22 mouse cellular contexts compared by ENCODE assay signal in genomic region chr7:35003171-35003737, GRCm38 (mm10). TPM values are rescaled to one million over a fixed set of nuclear protein-coding genes. Genes with fewer than 3 reads are reported as not detected.
DNase-seq lines count a peak whose midpoint lies in the region; ATAC-seq and TF ChIP-seq lines count a peak whose summit lies in the region.
"Had no signal": no experiment of that assay in that cellular context is flagged by ENCODE, and none has a peak within 500 bp of the region (broad histone marks: within the 10 kb centered on the region; RNA-seq: fewer than 3 reads in every experiment).

No protein-coding gene starts in this region.

- H3K4me2 ChIP-seq in hindbrain, embryonic 13.5 days, result no peak overlapping the region
- H3K4me2 ChIP-seq in lung, embryonic 16.5 days (ENCODE audit: low read depth, low read length), result no peak overlapping the region
- no peak overlapping the region for H3K4me2 ChIP-seq in lung, postnatal 0 days (replicated peaks; ENCODE audit: low read depth, low read length)
- no peak overlapping the region for H3K4me2 ChIP-seq in kidney, embryonic 16.5 days (replicated peaks; ENCODE audit: low read depth, low read length)
- H3K4me2 ChIP-seq: embryonic facial prominence, embryonic 12.5 days; heart, embryonic 15.5 days had no signal

- H3K4me3 ChIP-seq in hindbrain, embryonic 10.5 days, result no peak overlapping the region
- H3K4me3 ChIP-seq in hindbrain, embryonic 13.5 days, result no peak overlapping the region
- H3K4me3 ChIP-seq in lung, embryonic 16.5 days (ENCODE audit: low read length), result no peak overlapping the region
- no peak overlapping the region for H3K4me3 ChIP-seq in lung, adult 2 months (replicated peaks; ENCODE audit: extremely low read depth, low read depth, low read length)
- H3K4me3 ChIP-seq in lung, postnatal 0 days (ENCODE audit: low read depth, low read length), result no peak overlapping the region
- H3K4me3 ChIP-seq in kidney, embryonic 16.5 days (ENCODE audit: low read length), result no peak overlapping the region
- H3K4me3 ChIP-seq: embryonic facial prominence, embryonic 12.5 days; erythroblast, embryonic 14.5 days; heart, adult 2 months; heart, embryonic 15.5 days; layer of hippocampus, adult 2 months had no signal

- H3K4me1 ChIP-seq in hindbrain, embryonic 10.5 days (replicated peaks), result peaks cover 32% of the 10 kb centered on the region
- H3K4me1 ChIP-seq in hindbrain, embryonic 13.5 days (replicated peaks), result peaks cover 26% of the 10 kb centered on the region
- H3K4me1 ChIP-seq in lung, embryonic 16.5 days (replicated peaks; ENCODE audit: control insufficient read depth, insufficient read depth, low read length), result no peaks in the 10 kb centered on the region
- H3K4me1 ChIP-seq in lung, adult 2 months (ENCODE audit: control insufficient read depth, insufficient read depth, low read length), result no peaks in the 10 kb centered on the region
- no peaks in the 10 kb centered on the region for H3K4me1 ChIP-seq in lung, postnatal 0 days (ENCODE audit: insufficient read depth, low read depth, low read length)
- no peaks in the 10 kb centered on the region; the same call in 1 of the 2 replicates for H3K4me1 ChIP-seq in kidney, embryonic 16.5 days (ENCODE audit: insufficient read depth, low read length)

- 85% methylated on average over 7 of the region's 7 CpGs for WGBS in hindbrain, embryonic 10.5 days
- WGBS in hindbrain, embryonic 13.5 days, result 70% methylated on average over 7 of the region's 7 CpGs
- 61% methylated on average over 7 of the region's 7 CpGs for WGBS in lung, embryonic 16.5 days
- 75% methylated on average over 7 of the region's 7 CpGs for WGBS in lung, adult 2 months
- 55% methylated on average over 7 of the region's 7 CpGs for WGBS in lung, postnatal 0 days
- WGBS in kidney, embryonic 16.5 days, result 81% methylated on average over 7 of the region's 7 CpGs

- H3K36me3 ChIP-seq in hindbrain, embryonic 10.5 days, result no peaks in the 10 kb centered on the region
- no peaks in the 10 kb centered on the region for H3K36me3 ChIP-seq in hindbrain, embryonic 13.5 days
- no peaks in the 10 kb centered on the region for H3K36me3 ChIP-seq in lung, embryonic 16.5 days (ENCODE audit: control insufficient read depth, insufficient read depth, low read length)
- H3K36me3 ChIP-seq in lung, postnatal 0 days (ENCODE audit: insufficient read depth, low read length), result no peaks in the 10 kb centered on the region
- H3K36me3 ChIP-seq in kidney, embryonic 16.5 days (ENCODE audit: insufficient read depth, low read length), result peaks cover 3% of the 10 kb centered on the region; the same call in 1 of the 2 replicates
- H3K36me3 ChIP-seq: embryonic facial prominence, embryonic 12.5 days; heart, embryonic 15.5 days had no signal

- no peak for ATAC-seq in hindbrain, embryonic 13.5 days (ENCODE audit: low FRiP score)
- peak; percentile 82 for ATAC-seq in lung, embryonic 16.5 days (ENCODE audit: low read depth)
- peak; percentile 93 for ATAC-seq in lung, postnatal 0 days
- ATAC-seq in kidney, embryonic 16.5 days (ENCODE audit: low FRiP score, low TSS enrichment), result no peak
- ATAC-seq: intestine, embryonic 16.5 days had no signal

- TF ChIP-seq CTCF in lung, adult 2 months (IDR thresholded peaks at IDR 0.05; ENCODE audit: insufficient read depth, low read length), result no peak
- TF ChIP-seq CTCF in brain, embryonic 14.5 days (IDR thresholded peaks at IDR 0.05; ENCODE audit: borderline replicate concordance, extremely low read depth, insufficient read depth, insufficient read length), result no peak
- no peak for TF ChIP-seq CTCF in lung, postnatal 0 days (IDR thresholded peaks at IDR 0.05)

- no peaks in the 10 kb centered on the region for H3K9me3 ChIP-seq in hindbrain, embryonic 10.5 days
- H3K9me3 ChIP-seq in hindbrain, embryonic 13.5 days, result no peaks in the 10 kb centered on the region
- no peaks in the 10 kb centered on the region for H3K9me3 ChIP-seq in lung, embryonic 16.5 days (ENCODE audit: control insufficient read depth, low read length)
- H3K9me3 ChIP-seq in lung, postnatal 0 days (ENCODE audit: low read length), result no peaks in the 10 kb centered on the region
- H3K9me3 ChIP-seq in kidney, embryonic 16.5 days (ENCODE audit: low read length), result no peaks in the 10 kb centered on the region
- H3K9me3 ChIP-seq: heart, embryonic 15.5 days had no signal

- H3K27me3 ChIP-seq in hindbrain, embryonic 10.5 days (ENCODE audit: insufficient read depth, poor library complexity, severe bottlenecking), result no peaks in the 10 kb centered on the region
- no peaks in the 10 kb centered on the region for H3K27me3 ChIP-seq in hindbrain, embryonic 13.5 days
- H3K27me3 ChIP-seq in lung, embryonic 16.5 days (ENCODE audit: control insufficient read depth, insufficient read depth, low read depth, low read length), result no peaks in the 10 kb centered on the region
- no peaks in the 10 kb centered on the region for H3K27me3 ChIP-seq in lung, postnatal 0 days (replicated peaks; ENCODE audit: insufficient read depth, low read length)
- no peaks in the 10 kb centered on the region for H3K27me3 ChIP-seq in kidney, embryonic 16.5 days (ENCODE audit: insufficient read depth, low read length)
- H3K27me3 ChIP-seq: CH12.LX; embryonic facial prominence, embryonic 12.5 days; heart, embryonic 15.5 days had no signal

- no peak for TF ChIP-seq POLR2A in lung, adult 2 months (IDR thresholded peaks at IDR 0.05; ENCODE audit: borderline replicate concordance, extremely low read depth, low read depth, low read length)
- TF ChIP-seq POLR2A in brain, embryonic 14.5 days (IDR thresholded peaks at IDR 0.05; ENCODE audit: borderline replicate concordance, extremely low read depth, insufficient read depth, insufficient read length, poor library complexity, severe bottlenecking), result no peak

- no peak overlapping the region for H3K9ac ChIP-seq in hindbrain, embryonic 13.5 days
- H3K9ac ChIP-seq in lung, embryonic 16.5 days (ENCODE audit: low read length), result no peak overlapping the region
- H3K9ac ChIP-seq in lung, postnatal 0 days (replicated peaks; ENCODE audit: low read depth), result no peak overlapping the region
- H3K9ac ChIP-seq in kidney, embryonic 16.5 days (replicated peaks; ENCODE audit: low read length), result no peak overlapping the region
- H3K9ac ChIP-seq: embryonic facial prominence, embryonic 12.5 days; heart, embryonic 15.5 days; liver, embryonic 14.5 days had no signal

- DNase-seq in hindbrain, embryonic 10.5 days (ENCODE audit: low spot score), result no peak
- DNase-seq in lung, adult 2 months, result no peak
- DNase-seq in brain, embryonic 14.5 days (ENCODE audit: low read depth), result peak; percentile 60
- peak; percentile 71 for DNase-seq in lung, postnatal 0 days (ENCODE audit: low spot score)
- DNase-seq: adrenal gland, postnatal 14 days; cerebellum, adult 11 months; gastrocnemius, postnatal 10 days; heart, adult 2 months; kidney, postnatal 10 days; layer of hippocampus, postnatal 36 days; right cerebral cortex, postnatal 25 days; thymus, postnatal 4 days had no signal

- TF ChIP-seq EP300 in lung, postnatal 0 days (IDR thresholded peaks at IDR 0.05), result no peak

- H3K27ac ChIP-seq in hindbrain, embryonic 10.5 days, result peak overlapping the region; percentile 46; the same call in 1 of the 2 replicates
- no peak overlapping the region for H3K27ac ChIP-seq in hindbrain, embryonic 13.5 days
- no peak overlapping the region for H3K27ac ChIP-seq in lung, embryonic 16.5 days (ENCODE audit: low read length)
- H3K27ac ChIP-seq in lung, postnatal 0 days (ENCODE audit: low read length), result no peak overlapping the region
- no peak overlapping the region for H3K27ac ChIP-seq in kidney, embryonic 16.5 days (ENCODE audit: low read length)
- H3K27ac ChIP-seq: embryonic facial prominence, embryonic 12.5 days; heart, adult 2 months; heart, embryonic 15.5 days; layer of hippocampus, adult 2 months; liver, embryonic 14.5 days had no signal

RNA-seq across cellular contexts. Expression of gene Cebpg, which starts 53.1 kb away (rescaled TPM):
- polyA plus RNA-seq in hindbrain, embryonic 10.5 days (2016; fragmentation: Nextera tagmentation; extraction: Ambion mirVana), result 36.5 and 44.6 TPM in 2 replicates
- polyA plus RNA-seq in hindbrain, embryonic 13.5 days (2015; fragmentation: Nextera tagmentation; extraction: Ambion mirVana), result 38.6 and 41.4 TPM in 2 replicates
- polyA plus RNA-seq in lung, embryonic 16.5 days (2015; fragmentation: Nextera tagmentation; extraction: Ambion mirVana), result 37.5 and 38.7 TPM in 2 replicates
- polyA plus RNA-seq in lung, adult 2 months (2012; rRNA removed), result 10.3 and 13.5 TPM in 2 replicates
- 27.2 and 29.8 TPM in 2 replicates for polyA plus RNA-seq in brain, embryonic 14.5 days (2012; rRNA removed)
- 46.7 and 47.4 TPM in 2 replicates for polyA plus RNA-seq in lung, postnatal 0 days (2015; fragmentation: Nextera tagmentation; extraction: Ambion mirVana)
- 31.9 and 33.3 TPM in 2 replicates for polyA plus RNA-seq in kidney, embryonic 16.5 days (2015; fragmentation: Nextera tagmentation; extraction: Ambion mirVana)

Comparison
In these comparisons a context has a peak if more than half of its experiments do, and no peak if none do; other contexts are left out.
1. DNase-seq: peak in brain, embryonic 14.5 days (single experiment) and lung, postnatal 0 days (single experiment); none in hindbrain, embryonic 10.5 days (single experiment) and lung, adult 2 months (single experiment).
2. ATAC-seq: peak in lung, embryonic 16.5 days (single experiment) and lung, postnatal 0 days (single experiment); none in hindbrain, embryonic 13.5 days (single experiment) and kidney, embryonic 16.5 days (single experiment).